Mouse (Mus musculus) thymus, postnatal 36 days (tissue): ENCODE data around the gene Kcnmb4.

Experiments used
- DNase-seq, 2 experiments: peaks; one replicate each; pipeline ENCODE4 v3.0.0; 2022; ENCODE audit warnings: mixed read lengths in 2 of 2

Kcnmb4 gene

DNA sequence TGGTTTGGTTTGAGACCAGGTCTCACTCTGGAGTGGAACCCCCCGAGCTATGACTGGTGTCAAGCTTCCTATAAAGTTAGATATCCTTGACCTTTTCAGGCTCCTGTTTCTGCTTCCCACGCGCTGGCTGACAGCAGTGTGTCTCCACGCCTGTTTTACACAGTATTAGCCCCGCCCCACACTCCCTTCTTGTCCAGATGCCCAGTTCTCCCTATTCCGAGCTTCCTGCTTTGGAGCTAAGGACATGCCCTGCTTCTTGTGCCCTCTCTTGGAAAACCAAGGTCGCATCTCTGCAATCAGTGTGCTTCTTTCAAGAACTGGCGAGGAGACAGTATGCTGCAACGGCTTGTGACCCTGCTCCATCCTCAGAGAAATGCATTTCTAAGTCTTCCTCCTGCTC is 23.1 kb downstream of the Kcnmb4 start:
- DNase-seq: no peak

DNA sequence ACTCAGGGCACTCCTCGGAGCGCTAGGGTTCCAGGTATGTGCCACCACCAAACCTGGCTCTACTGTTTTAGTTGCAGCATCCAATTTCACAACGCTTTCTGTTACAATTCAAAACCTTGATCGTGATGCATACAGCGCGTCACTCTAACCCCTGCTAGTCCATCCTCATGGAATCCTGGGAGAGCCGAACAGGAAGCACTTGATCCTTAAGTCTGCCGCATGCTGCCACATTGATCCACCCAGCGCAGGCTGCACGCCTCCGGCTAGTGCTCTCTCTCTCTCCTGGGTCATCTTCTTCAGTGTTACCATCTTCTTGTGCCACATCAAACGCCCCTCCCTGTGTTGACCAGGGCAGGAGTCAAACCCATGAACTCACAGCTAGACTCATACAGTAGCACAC is 25.5 kb downstream of the Kcnmb4 start:
- no peak for DNase-seq

DNA sequence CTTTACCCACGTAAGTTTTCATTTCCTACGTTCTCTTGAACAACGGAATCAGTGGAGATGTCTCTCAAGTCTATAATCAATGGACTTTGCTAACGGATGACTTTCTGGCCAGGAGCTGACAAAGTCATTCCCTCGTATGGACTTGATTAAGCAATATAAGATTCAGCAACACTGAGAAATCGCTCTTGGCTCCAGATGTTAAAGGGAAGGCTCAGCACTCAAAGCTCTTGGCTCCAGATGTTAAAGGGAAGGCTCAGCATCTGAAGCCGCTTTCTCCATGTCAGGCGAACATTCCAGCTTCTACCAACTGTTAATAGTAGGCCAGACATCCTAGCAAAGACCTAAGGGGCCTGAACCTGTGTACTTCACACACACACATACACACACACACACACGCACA is 26.5 kb downstream of the Kcnmb4 start:
- DNase-seq: no peak

GRCm38 (mm10) chr10:116446040-116446439 is 27.6 kb downstream of the Kcnmb4 start:
- no peak for DNase-seq

GRCm38 (mm10) chr10:116444826-116445225 is 28.9 kb downstream of the Kcnmb4 start:
- no peak for DNase-seq

DNA sequence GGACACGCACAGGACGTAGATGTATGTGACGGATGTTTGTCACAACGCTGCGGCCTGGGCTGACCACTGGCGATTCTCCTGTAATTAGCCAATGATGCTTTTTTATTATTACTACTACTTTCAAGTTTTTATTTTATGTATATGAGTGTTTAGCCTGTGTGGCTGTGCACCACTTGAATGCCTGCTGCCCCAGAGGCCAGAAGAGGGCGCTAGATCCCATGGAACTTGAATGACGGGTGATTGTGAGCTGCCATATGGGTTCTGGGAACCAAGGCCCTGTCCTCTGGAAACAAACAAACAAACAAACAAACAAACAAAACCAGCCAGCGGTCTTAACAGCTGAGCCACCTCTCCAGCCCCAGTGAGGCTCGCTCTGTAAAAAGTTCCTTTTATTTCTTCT is 29.3 kb downstream of the Kcnmb4 start:
- DNase-seq: no peak

DNA sequence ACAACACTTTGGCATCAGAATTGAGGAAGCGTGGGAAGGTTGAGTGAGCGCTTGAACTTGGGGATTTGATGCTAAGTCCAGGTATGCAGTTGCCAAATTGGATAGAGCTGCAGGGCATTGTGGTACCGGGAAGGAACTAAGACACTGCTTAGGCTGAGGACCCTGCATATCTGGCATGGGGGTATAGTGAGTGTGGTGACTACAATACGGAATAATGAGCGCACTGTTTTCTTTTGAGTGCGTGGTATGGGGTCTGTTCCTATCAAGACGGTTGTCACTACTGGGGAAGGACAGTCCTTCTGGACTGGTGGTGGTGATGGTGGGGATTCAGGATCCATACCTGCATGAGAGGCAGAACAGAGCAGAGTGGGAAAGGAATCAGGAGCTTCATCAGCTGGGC is 32.7 kb downstream of the Kcnmb4 start:
- DNase-seq: no peak

- DNase-seq: no peak
These were observed 33.6 kb downstream of the Kcnmb4 start for GRCm38 (mm10) chr10:116440088-116440487.

GRCm38 (mm10) chr10:116435455-116435854 is 38.2 kb downstream of the Kcnmb4 start:
- no peak for DNase-seq

- no peak for DNase-seq
These were observed 41.3 kb downstream of the Kcnmb4 start for GRCm38 (mm10) chr10:116432421-116432820.

DNA sequence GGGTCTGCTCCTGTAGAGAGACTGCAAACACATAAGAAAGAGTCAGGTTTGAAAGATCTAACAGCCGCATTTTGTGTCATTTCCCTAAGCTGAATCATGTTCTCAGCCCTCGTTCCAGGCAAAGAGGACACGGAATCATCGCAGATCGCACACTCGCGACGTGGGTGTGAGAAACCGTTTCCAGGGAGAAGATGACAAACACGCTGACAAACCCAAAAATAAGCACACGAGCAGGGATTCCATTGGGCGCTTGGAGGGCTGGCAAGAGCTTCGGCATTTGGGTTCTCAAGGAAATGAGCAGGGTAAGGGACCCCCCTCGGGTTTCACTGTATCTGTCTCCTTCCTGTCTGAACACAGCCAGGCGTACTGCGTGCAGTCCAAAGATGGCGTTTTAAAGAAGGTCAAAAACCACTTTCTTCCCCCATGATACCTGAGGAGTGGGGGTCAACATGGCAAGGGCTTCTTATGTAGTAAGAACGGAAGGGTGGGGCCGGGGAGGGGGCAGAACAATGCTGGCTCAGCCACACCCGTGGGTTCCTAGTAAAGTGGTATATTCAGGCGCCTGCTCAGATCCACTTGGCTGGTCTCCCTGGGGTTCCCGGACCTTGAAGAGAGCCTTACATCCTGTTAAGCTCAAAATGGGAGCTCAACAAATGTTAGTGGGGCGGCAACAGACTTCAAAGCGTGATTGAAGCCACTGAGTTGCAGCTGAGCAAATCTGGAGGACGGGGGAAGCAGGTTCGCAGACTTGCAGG is 45.5 kb downstream of the Kcnmb4 start:
- DNase-seq: no peak

GRCm38 (mm10) chr10:116426176-116426575 is 47.5 kb downstream of the Kcnmb4 start:
- no peak for DNase-seq

DNA sequence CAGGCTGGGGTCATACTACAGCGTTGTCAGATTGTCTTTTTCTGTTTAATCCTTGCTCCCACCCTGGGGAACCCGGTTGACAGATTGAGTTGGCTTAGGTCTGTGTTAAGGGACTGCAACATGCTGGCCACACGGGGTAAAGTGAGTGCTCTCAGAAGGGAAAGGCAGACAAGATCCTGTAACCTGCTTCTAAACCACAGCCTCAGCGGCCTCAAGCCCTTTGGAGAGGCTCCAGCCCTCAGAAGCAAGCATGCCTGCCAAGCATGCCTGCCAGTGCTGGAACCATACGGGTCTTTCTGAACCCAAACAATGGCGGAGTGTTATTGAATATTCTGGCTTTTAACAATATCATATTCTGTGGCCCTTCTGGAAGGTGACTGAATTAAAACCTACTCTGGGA is 48.8 kb downstream of the Kcnmb4 start:
- DNase-seq: no peak

- DNase-seq: no peak
These were observed 51.1 kb downstream of the Kcnmb4 start for GRCm38 (mm10) chr10:116422551-116422950.

DNA sequence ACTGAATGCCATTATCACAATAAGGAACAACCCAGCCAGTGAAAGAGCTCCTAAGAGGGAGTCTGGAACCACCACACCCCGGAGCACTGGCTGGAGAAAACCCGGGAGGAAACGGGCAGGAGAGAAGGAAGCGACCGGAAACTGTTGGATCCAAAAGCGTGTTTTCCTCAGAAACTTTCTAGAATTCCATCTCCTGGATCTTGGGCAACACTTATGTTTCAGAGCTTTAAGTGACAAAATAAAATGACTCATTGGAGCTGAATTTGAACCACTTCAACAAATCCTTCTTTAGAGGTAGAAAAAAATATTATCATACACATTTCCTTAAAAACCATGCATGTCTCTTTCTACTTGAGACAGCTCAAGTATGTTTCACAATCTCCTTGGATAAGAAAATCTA is 52.7 kb downstream of the Kcnmb4 start:
- DNase-seq: no peak

DNA sequence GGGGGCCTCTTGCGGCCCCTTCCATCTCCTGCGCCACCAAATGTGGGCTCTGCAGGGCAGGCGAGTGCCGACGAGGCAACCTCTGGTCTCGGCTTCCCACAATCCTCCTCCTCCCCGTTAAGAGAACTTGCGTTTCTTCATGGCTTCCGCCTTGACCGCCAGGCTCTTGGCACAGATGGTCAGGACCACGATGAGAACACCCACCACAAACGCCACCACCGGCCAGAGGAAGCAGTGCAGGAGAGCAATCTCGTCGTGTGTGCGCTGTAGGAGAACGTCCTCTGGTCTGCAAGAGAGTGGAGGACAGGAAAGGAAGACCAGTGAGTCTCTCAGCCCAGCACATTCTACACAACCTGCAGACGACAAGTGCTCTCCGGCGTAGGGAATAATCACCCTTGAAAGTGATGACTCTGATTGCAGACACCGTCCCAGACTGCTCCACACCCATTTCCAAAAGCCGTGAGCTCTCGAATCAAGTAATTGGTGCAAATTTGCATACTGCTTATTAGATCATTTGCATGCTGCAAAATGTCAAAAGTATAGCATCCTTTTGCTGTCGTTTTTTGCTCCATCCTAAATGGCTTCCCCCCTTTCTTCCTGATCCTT is 55.5 kb downstream of the Kcnmb4 start:
- no peak for DNase-seq

GRCm38 (mm10) chr10:116416726-116417125 is 57.0 kb downstream of the Kcnmb4 start:
- no peak for DNase-seq

GRCm38 (mm10) chr10:116416142-116416541 is 57.5 kb downstream of the Kcnmb4 start:
- DNase-seq: no peak

GRCm38 (mm10) chr10:116410826-116411225 is 62.9 kb downstream of the Kcnmb4 start:
- no peak for DNase-seq

- DNase-seq: no peak
These were observed 65.9 kb downstream of the Kcnmb4 start for GRCm38 (mm10) chr10:116407684-116408359.

DNA sequence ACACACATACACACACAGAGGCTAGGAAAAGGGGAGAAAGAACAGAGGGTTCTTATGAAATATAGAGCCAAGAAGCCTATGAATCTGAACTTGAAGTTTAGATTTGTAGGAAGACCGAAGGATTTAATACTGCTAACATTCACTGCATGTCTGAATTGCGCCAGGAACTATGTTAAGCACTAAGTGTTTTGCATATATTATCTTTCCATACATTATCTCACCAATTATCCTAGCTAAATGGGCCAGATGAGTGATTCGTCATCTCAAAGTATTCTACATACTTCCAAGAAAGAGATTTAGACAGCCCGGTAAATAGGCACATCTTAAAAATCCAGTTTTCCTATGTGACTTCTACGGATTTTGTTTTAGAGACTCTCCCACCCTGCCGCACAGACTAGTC is 68.7 kb downstream of the Kcnmb4 start:
- no peak for DNase-seq

- no peak for DNase-seq
These were observed 70.0 kb downstream of the Kcnmb4 start for GRCm38 (mm10) chr10:116403679-116404078.

- DNase-seq: no peak
These were observed 70.8 kb downstream of the Kcnmb4 start for GRCm38 (mm10) chr10:116402742-116403425.

DNA sequence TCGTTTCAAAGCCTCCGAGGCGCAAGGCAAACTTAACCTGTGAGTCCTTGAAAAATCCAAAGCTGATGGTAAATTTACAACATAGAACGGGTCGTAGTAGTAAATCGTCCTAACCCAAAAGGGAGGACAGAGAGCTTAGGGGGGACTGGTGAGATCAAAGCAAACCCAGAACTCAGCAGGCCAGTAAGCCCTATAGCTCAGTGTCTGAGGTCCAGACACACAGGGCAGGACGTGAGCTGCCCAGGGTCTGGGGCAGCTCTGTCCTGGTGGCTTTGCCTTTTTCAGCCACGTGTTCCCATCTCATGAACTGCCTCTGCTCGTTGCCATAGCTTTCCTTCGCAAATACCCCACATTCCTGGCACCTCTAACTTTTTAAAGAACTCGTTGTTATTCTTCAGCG is 75.7 kb downstream of the Kcnmb4 start:
- DNase-seq: no peak
